Mouse (Mus musculus): ENCODE data around the gene Prmt6.

GRCm38 (mm10) chr3:110249891-110250838, 633 bp downstream of the Prmt6 start:
- TF ChIP-seq CTCF (IDR thresholded peaks at IDR 0.05; ENCODE audit: low read depth, low read length) (no peak), TAL1 (conservative IDR thresholded peaks at IDR 0.05; ENCODE audit: low read depth, low read length) (no peak), GATA1 (IDR thresholded peaks at IDR 0.05; ENCODE audit: borderline replicate concordance, low read length) (no peak), POLR2AphosphoS5 (IDR thresholded peaks at IDR 0.05; ENCODE audit: insufficient replicate concordance, low read depth, low read length) (no peak), GATA2 (IDR thresholded peaks at IDR 0.05; ENCODE audit: borderline replicate concordance, low read depth, low read length) (no peak)
